Mouse (Mus musculus): ENCODE measurements around the gene Chchd1.

Gene Chchd1

DNA sequence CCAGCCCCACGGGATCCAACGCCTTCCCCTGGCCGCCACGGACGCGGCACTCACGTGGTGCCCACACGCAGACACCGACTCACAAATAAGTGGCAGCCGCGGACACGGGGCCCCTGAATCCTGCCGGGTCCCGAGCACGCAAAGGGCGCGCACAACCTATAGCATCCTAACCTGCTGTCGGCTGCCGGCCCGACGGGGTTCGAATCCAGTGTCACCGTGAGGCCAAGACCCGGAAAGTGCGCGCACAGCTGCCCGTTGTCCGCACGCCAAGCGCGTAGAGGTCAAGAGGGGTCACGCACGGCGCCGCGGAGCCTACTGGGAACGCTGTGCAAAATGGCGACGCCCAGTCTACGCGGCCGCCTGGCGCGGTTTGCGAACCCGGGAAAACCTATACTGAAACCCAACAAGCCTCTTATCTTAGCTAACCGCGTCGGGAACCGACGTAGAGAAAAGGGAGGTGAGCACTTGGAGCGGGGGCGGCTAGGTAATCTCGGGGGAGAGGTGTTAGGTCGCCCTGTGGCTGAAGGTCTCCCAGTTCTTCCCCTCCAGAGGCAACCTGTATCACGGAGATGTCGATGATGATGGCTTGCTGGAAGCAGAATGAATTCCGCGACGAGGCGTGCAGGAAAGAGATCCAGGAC lies at the start of gene Chchd1:
TSS of gene Chchd1 (plus strand) at position 266 of the 641 bp plus-strand sequence.
- DNase-seq (ENCODE audit: low spot score in 2 of 2), result peak; percentile 77 to 88

DNA sequence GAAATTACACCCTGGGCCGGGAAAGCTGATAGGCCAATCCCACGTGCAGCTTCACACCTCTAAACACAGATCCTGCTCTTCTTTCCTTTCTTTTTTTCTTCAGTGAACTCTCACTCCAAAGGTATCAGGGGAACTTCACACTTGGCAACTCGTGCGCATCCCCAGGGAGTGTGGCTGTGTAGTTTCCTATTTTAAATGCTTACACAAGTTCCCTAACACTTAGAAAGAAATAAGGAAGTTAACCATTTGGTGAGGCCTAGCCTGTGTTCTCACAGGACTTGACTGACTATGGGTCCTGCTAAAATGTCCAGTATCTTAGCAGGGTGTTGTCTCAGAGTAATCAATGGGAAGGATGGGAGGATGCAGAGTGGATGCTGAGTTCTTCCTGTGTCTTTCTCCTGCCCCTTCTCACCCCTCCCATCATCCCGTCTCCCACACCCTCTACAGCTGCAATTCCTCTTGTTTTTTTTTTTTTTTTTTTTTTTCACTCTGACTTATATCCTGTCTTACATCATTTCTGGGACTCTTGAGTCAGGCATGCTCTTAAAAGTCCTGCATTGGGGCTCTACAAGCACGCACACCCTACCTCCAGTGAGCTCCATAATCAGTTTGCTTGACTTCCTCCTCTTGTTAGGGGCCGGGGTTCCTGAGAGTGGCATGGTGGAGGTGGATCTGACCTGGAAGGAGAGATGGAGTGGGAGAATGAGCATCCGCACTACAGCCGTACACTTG lies 48.0 kb upstream of the Chchd1 start:
- no peak for DNase-seq (ENCODE audit: low spot score in 2 of 2)

DNA sequence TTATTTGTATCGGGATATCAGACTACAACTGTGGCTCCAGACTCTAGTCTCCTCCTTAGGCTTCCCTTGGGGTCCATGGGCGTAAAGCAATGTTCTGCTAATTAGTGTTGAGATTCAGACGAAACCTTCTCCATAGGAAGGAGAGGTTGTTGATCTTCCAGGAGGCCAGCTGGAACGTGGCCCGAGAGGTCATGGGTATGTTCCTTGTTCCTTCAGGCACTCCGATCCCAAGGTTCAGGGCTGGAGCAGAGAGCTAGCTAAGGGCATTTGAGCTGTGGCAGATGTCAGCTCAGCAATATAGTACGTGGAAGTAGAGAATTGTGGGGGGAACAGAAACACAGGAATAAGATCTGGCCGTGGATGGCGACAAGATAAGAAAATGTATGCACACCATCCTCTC lies 47.1 kb upstream of the Chchd1 start:
- DNase-seq (ENCODE audit: low spot score in 2 of 2), result no peak

DNA sequence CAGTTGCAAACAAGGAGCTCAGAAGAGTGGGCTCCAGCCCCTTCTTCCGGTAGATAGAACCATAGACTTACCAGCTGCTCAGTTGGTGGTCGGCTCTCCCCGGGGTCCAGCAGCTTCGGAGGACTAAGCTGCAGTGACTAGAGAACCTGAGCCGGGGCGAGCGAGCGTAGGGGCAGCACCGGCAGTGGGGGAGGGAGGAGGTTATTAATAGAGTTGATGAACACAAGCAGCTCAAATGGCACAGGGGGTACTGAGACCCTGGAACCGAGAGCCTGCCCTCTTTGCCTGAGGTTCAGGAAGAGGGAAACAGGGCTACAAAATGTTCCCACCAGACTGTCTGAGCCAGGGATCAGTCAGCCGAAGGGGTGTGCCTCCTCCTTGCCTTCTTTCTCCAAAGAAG lies 46.4 kb upstream of the Chchd1 start, which contains the start of gene Myoz1:
TSS of gene Myoz1 (minus strand) at position 180 of the 400 bp plus-strand sequence.
- DNase-seq (ENCODE audit: low spot score in 2 of 2), result no peak

DNA sequence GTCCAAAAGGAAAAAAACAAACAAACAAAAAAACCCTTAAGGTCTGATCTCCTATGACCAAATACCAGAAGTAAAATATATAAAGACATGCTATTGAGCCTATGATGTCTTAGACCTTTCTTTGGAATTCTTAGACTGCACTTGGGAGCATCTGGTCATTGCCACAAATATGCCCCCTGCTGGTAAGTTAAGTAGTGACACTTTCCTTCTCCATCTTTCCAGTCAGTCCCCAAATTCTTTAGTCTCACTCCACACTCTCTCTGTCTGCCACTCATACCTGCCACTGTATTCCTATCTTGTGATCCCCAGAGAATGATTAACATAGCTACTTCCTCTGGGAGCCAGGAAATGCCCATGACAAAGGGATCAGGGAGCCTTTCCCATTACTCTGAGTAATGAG lies 44.5 kb upstream of the Chchd1 start:
- no peak for DNase-seq (ENCODE audit: low spot score in 2 of 2)

DNA sequence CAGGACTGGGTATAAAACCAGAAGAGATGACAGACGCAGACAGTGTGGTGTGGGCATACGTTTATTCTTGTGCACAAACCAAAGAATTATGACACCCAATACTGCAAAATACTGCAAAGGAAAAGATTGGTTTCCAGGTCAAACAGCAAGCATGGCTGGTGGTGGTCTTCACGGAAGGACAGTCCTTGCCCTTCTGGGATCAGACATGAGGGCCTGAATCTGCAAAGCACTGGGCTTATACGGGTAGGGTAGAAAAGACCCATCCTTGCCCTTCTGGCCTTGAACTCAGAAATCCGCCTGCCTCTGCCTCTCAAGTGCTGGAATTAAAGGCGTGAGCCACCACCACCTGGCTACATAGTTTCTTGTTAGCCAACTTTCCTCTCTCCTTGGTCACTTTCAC lies 43.9 kb upstream of the Chchd1 start:
- DNase-seq (ENCODE audit: low spot score in 2 of 2), result no peak

DNA sequence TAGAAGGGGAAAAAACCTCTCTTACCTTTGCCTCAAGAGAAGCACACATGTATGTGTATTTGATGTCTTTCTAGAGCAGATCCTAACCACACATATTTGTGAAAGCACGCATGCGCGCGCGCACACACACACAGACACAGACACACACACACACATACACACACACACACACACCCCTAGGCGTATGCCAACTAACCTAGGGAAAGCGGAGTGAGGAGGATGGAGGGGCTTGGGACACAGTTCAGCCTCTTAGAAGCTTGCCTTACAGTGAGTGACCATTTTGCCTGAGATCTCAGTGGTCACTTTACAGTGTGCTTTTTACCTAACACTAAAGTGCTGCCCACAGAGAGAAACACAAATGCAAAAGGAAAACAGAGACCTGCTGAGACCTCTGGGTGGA lies 43.1 kb upstream of the Chchd1 start:
- no peak for DNase-seq (ENCODE audit: low spot score in 2 of 2)

DNA sequence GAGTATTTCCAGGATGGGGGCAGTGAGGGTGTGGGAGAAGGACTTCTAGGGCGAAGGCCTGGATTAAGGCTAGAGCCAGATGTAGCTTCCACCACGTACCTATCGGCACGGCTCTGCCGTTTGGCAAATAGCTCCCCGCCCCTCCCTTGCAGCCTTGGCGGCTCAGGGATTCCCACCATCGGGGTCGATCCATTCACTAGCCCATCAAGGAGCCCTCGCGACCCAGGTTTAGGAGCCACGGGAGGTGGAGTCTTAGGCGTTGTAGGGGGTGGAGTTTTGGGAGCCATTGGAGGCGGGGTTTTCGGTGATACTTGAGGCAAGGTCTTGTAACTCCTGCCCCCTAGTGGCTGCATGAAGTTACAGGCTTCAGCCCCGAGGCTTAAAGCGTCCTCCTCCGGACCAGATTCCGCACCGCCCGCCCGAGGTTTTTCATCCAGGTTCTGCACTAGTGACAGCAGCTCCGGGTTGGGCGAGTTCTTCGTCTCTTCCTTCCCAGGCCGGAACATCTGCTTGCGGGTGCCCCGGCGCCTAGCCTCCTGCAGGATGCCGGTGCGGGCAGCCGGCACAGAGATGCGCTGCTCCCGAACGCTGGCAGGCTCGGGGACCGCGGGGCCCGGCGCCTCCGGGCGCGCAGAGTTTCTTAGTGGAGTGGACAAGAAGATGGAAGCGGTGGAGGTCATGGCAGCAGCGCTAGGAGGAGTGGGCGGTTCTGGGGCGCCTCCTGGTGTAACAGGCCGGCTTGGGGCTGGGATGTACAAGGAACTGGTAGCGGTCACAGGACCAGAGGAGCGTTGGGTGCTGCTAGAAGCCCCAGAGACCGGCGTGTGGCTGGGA lies 41.8 kb upstream of the Chchd1 start:
- peak; percentile 80 to 87 for DNase-seq (ENCODE audit: low spot score in 2 of 2)

DNA sequence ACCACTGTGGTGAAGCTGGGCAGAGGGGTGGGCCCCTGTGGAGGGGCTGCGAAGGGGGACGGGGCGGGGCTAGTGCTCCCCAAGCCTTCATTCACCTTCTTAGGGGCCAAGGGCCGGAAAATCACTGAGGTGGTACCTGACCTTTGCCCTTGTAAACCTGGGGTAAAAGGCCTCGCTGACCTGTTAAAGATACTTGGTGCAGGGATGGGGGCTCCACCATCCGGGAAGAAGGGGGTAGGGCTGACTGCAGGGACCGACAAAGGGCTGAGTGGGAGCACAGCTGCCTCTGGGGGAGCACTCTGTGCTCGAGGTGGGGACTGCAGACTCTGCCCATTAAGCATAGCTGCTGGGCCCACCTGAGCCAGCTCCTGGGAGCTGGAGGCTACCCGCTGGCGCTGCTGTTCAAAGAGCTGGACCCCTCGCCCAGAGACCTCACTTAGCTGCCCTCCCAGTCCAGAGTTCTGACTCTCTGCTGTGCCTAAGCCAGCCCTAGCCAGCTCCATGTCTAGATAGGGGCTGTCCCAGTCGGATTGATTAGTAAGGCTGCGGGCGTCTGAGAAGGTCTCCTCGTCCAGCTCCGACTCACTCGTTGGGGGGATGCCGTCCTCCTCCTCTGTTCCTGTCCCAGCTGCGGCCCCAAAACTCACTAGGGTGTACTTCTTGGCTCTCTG lies 41.0 kb upstream of the Chchd1 start:
- DNase-seq (ENCODE audit: low spot score in 2 of 2), result no peak

DNA sequence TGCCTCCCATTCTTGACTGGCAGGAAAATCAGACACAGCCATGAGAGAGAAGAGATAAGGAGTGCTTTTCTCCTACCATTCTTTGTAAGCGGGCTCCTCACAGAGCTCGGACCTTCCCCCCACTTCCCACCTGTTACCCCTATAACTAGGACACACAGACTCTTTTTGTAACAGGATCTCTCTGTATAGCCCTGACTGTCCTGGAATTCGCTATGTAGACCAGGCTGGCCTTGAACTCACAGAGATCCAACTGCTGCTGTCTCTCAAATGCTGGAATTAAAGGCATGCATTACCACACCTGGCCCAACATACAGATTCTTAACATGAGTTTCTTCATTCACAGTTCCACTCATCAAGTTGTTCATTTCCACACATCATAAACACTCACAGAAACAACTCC lies 40.1 kb upstream of the Chchd1 start:
- DNase-seq (ENCODE audit: low spot score in 2 of 2), result no peak

DNA sequence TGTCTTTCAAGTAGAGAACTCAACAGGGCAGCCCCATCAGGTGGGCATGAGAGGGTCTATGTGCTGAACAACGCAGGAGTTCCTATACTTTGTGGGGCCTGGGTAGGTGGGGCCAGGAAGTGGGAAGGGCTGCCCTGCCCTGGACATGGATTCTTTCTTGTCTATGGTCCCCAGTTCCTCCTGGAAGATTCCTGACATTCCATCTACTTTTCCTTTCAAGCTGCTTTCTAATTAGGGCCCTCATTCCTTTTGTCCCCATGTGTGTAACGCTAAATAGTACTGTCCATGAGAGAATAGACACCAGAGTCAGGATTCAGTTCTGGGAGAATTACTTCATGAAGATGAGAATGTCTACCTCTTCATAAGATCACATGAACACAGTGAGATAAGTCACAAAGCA lies 39.2 kb upstream of the Chchd1 start:
- no peak for DNase-seq (ENCODE audit: low spot score in 2 of 2)

DNA sequence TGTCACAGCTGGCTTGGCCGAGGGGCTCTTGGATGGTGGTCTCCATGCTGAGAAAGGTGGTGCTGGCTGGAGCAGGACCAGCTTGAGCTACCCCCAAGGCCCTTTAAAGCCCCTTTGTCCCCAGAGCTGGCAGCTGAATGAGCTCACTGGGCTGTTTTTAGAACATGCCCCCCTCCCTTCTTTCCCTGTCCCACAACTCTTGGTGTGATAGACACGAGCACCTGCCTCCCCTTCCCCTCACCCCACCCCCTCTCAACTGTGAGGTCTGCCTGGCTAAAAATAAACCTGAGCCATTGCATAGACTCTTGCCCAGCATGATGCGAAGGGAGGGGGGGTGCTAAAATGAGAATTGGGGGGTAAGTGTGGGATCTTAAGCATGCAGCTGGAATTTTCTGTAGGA lies 38.4 kb upstream of the Chchd1 start:
- no peak for DNase-seq (ENCODE audit: low spot score in 2 of 2)

DNA sequence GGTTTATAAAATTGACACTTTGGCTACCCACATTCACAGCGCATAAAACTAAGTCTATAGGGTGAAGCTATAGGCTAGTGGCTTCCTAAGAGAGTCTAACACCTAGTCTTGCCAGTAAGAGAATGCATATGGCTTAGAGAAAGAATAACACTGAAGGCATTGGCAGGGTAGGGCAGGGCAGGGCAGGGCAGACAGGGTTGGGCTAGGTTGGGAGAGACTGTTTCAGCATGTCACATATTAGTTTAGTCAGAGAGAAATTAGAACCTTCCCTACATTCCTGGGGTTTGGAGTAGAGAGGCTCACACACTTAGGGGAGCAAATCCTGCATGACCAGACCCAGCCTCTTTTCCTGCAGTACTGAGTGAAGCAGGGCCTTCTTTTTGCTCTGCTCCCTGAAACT lies 35.3 kb upstream of the Chchd1 start:
- no peak for DNase-seq (ENCODE audit: low spot score in 2 of 2)

DNA sequence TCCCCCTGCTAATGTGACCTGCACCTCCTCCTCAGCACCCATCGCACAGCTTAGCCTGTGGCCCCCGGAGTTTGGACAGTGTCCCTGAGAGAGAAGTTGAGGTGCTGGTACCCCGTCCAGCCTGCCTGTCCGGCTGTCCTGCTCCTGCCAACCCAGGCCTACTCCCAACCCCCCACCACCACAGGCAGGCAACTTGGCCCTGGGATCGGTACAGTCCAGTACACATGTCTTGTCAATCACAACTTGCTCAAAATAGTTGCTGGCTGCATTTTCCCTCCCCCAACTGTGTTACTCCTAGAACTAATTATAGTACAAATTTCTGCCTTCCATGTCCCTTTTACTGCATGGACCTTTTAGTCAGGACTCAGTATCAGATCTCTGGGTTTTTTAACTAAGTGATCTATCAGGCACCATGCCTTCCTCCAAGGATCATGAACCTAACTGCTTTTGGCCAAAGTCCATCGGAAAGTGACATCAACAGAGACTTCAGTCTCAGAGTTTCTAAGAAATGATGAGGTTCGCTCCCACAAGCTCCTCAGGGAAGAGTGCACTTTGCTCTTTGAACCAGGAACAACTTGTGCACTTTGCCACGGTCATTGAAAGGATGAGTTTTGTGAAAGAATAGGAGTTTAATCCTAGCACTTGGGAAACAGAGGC lies 34.5 kb upstream of the Chchd1 start, which contains the start of gene Synpo2l:
TSS of gene Synpo2l (minus strand) at position 201 of the 657 bp plus-strand sequence.
- no peak for DNase-seq (ENCODE audit: low spot score in 2 of 2)

DNA sequence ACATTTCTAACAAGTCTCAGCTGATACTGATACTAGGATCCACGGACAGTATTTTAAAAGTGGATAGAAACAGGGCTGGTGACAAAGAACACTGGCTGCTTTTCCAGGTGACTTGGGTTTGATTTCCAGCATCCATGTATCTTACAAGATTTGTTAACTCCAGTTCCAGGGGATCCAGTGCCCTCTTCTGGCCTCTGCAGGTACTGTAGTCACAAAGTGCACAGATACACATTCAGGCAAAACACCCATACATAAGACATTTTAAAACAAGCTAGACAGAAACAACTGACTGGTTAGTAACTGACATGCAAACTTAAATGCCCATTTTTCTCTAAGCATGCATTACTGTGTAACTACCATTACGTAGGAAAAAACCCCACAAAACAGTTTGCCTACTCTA lies 29.8 kb upstream of the Chchd1 start:
- peak in 1 of 2 experiments; percentile 35 for DNase-seq (ENCODE audit: low spot score in 2 of 2)

DNA sequence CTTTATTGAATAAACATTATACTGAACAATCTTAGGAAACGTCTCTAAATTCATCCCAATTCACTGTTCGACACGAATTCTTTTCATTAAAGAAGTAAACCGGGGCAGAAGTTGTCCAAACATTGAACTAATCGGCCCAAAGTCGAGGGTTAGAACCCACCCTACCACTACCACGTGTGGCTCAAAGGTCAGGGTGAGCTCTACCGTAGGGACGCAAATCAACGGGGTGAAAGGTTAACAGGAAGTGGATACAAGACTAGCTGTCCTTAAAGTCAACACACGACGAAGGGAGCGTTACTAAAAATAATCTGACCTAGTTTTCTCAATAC lies 29.1 kb upstream of the Chchd1 start:
- no peak for DNase-seq (ENCODE audit: low spot score in 2 of 2)

DNA sequence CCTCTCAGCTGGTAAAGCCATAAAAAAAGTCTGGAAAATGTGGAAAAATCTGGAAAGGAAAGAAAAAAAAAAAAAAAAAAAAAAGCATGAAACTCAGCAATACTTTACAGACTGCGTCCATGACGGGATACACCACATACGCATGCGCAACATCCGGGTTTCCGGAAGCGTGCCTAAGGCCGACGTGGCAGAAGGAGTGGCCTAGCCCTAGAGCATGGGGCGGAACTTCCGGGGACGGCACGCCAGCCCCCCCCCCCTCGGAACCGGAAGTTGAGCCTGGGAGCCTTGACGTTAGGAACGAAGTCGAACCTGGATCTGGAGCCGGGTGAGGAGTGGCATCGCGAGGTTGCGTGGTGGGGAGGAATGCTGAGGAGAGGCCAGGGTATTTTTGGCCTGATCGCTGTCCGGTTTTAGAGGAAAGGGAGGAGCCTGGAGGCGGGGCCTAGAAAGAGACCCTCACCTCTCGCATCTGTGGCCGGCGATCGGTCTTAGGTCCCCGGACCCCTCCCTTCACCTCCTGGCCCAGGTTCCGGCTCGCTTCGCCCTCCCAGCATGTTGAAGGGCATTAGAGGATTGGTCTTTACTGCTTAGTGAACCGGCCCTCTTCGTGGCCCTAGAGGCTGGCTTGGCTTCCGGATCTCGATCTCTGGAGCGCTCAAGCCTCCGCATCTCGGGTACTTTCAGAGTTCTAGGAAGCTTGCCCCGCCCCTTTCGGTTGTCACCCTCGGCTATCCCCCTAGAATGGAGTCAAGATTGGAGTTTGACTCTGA lies 28.6 kb upstream of the Chchd1 start, which contains the start of gene Sec24c:
TSS of gene Sec24c (plus strand) at position 245 of the 770 bp plus-strand sequence.
- peak; percentile 95 to 98 for DNase-seq (ENCODE audit: low spot score in 2 of 2)

DNA sequence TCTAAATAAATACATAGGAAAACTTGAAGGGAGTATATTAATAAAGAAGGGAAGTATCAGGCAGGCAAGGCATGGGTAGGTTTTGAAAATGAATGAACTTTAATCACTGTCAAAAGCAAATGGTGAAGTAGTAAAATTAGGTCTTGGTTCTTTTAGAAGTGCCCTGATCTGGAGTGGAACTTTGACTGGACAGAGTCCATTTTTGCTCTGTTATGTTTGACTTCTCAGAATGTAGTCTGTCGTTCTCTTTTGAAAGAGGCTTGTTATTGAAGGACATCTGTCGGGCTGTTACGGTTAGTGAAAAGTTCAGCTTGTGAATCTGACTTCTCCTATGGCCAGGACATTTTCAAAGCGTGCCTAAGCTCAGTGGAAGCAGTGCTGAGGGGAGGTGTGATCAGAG lies 24.9 kb upstream of the Chchd1 start:
- DNase-seq (ENCODE audit: low spot score in 2 of 2), result no peak

DNA sequence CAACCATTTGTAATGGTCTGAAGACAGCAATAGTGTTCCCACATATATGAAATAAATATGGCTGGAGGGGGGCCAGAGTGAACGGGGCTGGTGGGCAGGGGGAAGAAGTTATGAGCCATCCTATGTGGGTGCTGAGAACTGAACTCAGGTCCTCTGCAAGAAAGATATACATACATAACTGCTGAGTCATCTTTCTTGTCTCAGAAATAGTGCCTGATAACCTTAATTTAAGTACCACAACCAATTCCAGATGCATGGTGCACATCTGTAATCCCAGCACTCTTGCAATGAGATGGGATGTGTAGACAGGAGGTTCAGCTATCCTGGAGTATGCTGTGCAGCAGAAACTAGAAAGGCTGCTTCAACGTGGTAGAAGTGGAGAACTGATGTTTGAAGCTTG lies 21.1 kb upstream of the Chchd1 start:
- no peak for DNase-seq (ENCODE audit: low spot score in 2 of 2)

DNA sequence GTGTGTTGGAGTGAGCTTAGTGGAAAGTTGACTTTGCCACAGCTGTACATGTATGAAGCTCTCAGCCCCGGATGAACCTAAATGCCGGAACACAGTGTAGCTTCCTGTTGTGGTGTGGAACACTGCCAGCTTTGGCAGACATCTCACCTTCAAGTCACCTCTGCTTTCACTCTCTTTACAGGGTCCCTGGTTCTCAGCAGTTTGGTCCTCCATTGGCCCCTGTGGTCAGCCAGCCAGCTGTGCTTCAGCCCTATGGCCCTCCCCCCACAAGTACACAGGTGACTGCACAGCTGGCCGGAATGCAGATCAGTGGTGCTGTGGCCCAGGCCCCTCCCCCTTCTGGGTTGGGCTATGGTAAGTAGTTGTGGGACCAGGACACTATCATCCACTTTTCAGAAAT lies 20.3 kb upstream of the Chchd1 start:
- DNase-seq (ENCODE audit: low spot score in 2 of 2), result peak in 1 of 2 experiments; percentile 28

DNA sequence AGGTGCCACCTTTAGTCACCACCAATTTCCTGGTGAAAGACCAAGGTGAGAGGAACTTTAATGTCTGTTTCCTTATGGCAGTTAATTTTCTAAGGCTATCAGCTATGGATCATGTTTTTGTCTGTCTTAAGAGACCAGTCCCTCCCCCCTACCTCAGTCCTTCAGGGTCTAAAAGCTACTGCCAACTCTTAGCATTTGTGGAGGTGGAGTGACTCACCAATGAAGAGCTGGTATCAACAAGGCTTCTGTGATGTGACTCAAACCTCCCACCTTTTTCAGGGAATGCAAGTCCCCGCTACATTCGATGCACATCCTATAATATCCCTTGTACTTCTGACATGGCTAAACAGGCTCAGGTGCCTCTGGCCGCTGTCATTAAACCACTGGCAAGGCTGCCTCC lies 16.2 kb upstream of the Chchd1 start:
- DNase-seq (ENCODE audit: low spot score in 2 of 2), result no peak

All from spleen, postnatal 14 days (tissue).